Mouse (Mus musculus): Measurements from ENCODE around the gene Crip1.

DNA sequence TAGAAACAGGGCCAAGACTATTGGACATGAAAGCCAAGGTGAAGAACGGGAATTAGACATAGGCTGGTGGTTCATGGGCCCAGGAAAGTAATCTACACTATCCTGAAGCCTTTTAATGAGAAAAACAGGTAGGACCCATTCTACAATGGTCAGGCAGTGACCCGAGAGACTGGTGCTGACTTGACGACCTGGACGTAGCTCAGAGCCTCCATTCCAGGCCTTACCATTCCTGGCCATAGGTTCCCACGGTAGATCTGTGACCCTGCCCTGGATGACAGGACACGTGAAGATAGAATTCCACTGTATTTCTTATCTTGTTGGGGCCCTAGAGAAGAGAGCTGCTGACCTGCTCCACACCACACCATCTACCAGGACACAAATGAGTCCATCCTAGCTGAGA is 7.8 kb upstream of the Crip1 start:
- TF ChIP-seq CTCF (IDR thresholded peaks at IDR 0.05; ENCODE audit: borderline replicate concordance, insufficient read depth, low read depth, low read length): no peak
- no peak for TF ChIP-seq POLR2A (IDR thresholded peaks at IDR 0.05; ENCODE audit: borderline replicate concordance, insufficient read depth, low read length)
